Mouse (Mus musculus): ENCODE measurements around the gene Camp.
A peak's percentile ranks its signal among the peaks of the same experiment; 100 is the strongest.

- no peak for TF ChIP-seq EP300 (IDR thresholded peaks at IDR 0.05; ENCODE audit: low read depth)
- peak; percentile 70 for TF ChIP-seq CTCF (IDR thresholded peaks at IDR 0.05; ENCODE audit: low read depth)
Measured at GRCm38 (mm10) chr9:109892651-109893250, 43.3 kb upstream of the Camp start.
